In genomic region chr2:31762853-31763252, GRCm38 (mm10) we compare ENCODE assay signal across 12 mouse cellular contexts. TPM values are rescaled to one million over a fixed set of nuclear protein-coding genes. Genes with fewer than 3 reads are reported as not detected.
DNase-seq lines count a peak whose midpoint lies in the region; ATAC-seq and TF ChIP-seq lines count a peak whose summit lies in the region.
"Had no signal": no experiment of that assay in that cellular context is flagged by ENCODE, and none has a peak within 500 bp of the region (broad histone marks: within the 10 kb centered on the region; RNA-seq: fewer than 3 reads in every experiment).

No protein-coding gene starts in this region.

- 0 out of 4 replicates have a peak overlapping the region, but pooled peaks of 1 of the 2 experiments have one; percentile 5 for H3K4me3 ChIP-seq in heart, embryonic 14.5 days (ENCODE audit: control insufficient read depth in 1 of 2, insufficient read depth in 1 of 2, low read depth in 1 of 2, low read length in 2 of 2)
- no peak overlapping the region for H3K4me3 ChIP-seq in ES-E14 (ENCODE audit: insufficient read depth in 1 of 2, low read depth in 1 of 2, low read length in 2 of 2, poor library complexity in 1 of 2, severe bottlenecking in 1 of 2)
- H3K4me3 ChIP-seq in forebrain, embryonic 13.5 days: peak overlapping the region; percentile 9; the same call in 1 of the 2 replicates
- no peak overlapping the region for H3K4me3 ChIP-seq in macrophage (ENCODE audit: inconsistent target)

- WGBS in heart, embryonic 14.5 days: 9% methylated on average over 2 of the region's 2 CpGs
- 10% methylated on average over 2 of the region's 2 CpGs for WGBS in forebrain, embryonic 13.5 days
- WGBS in macrophage (ENCODE audit: missing documents): 95% methylated on average over 2 of the region's 2 CpGs

- H3K36me3 ChIP-seq in heart, embryonic 14.5 days (ENCODE audit: control insufficient read depth, insufficient read depth, low read length): no peaks in the 10 kb centered on the region
- H3K36me3 ChIP-seq in ES-E14 (ENCODE audit: control insufficient read depth, insufficient read depth, low read length, poor library complexity, severe bottlenecking) (no peaks in the 10 kb centered on the region), macrophage (ENCODE audit: inconsistent target) (no peaks in the 10 kb centered on the region)
- no peaks in the 10 kb centered on the region for H3K36me3 ChIP-seq in forebrain, embryonic 13.5 days (ENCODE audit: poor library complexity, severe bottlenecking)

- no peaks in the 10 kb centered on the region for H3K27me3 ChIP-seq in heart, embryonic 14.5 days (ENCODE audit: control insufficient read depth, insufficient read depth, low read length)
- H3K27me3 ChIP-seq in forebrain, embryonic 13.5 days: no peaks in the 10 kb centered on the region
- H3K27me3 ChIP-seq: megakaryocyte, embryonic 14.5 days had no signal

- peaks cover 95% of the 10 kb centered on the region for H3K79me2 ChIP-seq in macrophage (ENCODE audit: inconsistent target)

- H3K4me2 ChIP-seq in heart, embryonic 14.5 days (ENCODE audit: low read length): peak overlapping the region; percentile 98
- H3K4me2 ChIP-seq in forebrain, embryonic 13.5 days: peak overlapping the region; percentile 87

- no peak for DNase-seq in heart, adult 9 months (ENCODE audit: low spot score in 2 of 2)
- peak; percentile 73 for DNase-seq in ES-E14 (ENCODE audit: low read depth, low spot score)
- DNase-seq in adrenal gland, postnatal 4 days (ENCODE audit: low spot score in 2 of 2): no peak
- DNase-seq in gastrocnemius, postnatal 25 days: no peak
- DNase-seq in B cell, adult 2 months: no peak
- DNase-seq: cerebellum, postnatal 10 days had no signal

- no peaks in the 10 kb centered on the region for H3K9me3 ChIP-seq in heart, embryonic 14.5 days (ENCODE audit: control insufficient read depth, low read length)
- H3K9me3 ChIP-seq in ES-E14 (ENCODE audit: control insufficient read depth, insufficient read depth, low read depth, low read length): no peaks in the 10 kb centered on the region
- H3K9me3 ChIP-seq in forebrain, embryonic 13.5 days (replicated peaks): no peaks in the 10 kb centered on the region
- H3K9me3 ChIP-seq: G1E; megakaryocyte, embryonic 14.5 days had no signal

- no peak for ATAC-seq in heart, embryonic 14.5 days (ENCODE audit: insufficient number of reproducible peaks, insufficient read depth, low FRiP score, low read depth)
- ATAC-seq in forebrain, embryonic 13.5 days: no peak

- H3K4me1 ChIP-seq in heart, embryonic 14.5 days (ENCODE audit: control insufficient read depth in 2 of 2, insufficient read depth in 2 of 2, low read length in 2 of 2): peaks cover 31 to 67% of the 10 kb centered on the region in 2 experiments
- peaks cover 4 to 27% of the 10 kb centered on the region in 2 experiments for H3K4me1 ChIP-seq in ES-E14 (ENCODE audit: control insufficient read depth in 2 of 2, insufficient read depth in 2 of 2, low read length in 2 of 2, poor library complexity in 1 of 2)
- H3K4me1 ChIP-seq in forebrain, embryonic 13.5 days: peaks cover 71% of the 10 kb centered on the region

- H3K27ac ChIP-seq in heart, embryonic 14.5 days (replicated peaks in 1 of 2; ENCODE audit: control insufficient read depth in 1 of 2, insufficient read depth in 1 of 2, low read depth in 2 of 2, low read length in 2 of 2): peak overlapping the region; percentile 57 to 96
- H3K27ac ChIP-seq in ES-E14 (ENCODE audit: insufficient read depth, low read depth, low read length, poor library complexity, severe bottlenecking) (no peak overlapping the region), macrophage (peak overlapping the region; percentile 68)
- 0 out of 2 replicates have a peak overlapping the region, but pooled peaks have one; percentile 19 for H3K27ac ChIP-seq in forebrain, embryonic 13.5 days

- in situ Hi-C loops in ES-E14 (cut with MboI; ENCODE audit: low sequenced_read_pairs in 2 of 2, unreplicated experiment in 2 of 2): no loop called here

- H3K9ac ChIP-seq in heart, embryonic 14.5 days (ENCODE audit: low read length): peak overlapping the region; percentile 35
- H3K9ac ChIP-seq in ES-E14 (ENCODE audit: insufficient read depth, low read depth, low read length, poor library complexity, severe bottlenecking): no peak overlapping the region
- H3K9ac ChIP-seq in forebrain, embryonic 13.5 days: 0 out of 2 replicates have a peak overlapping the region, but pooled peaks have one; percentile 36

TF ChIP-seq in ES-E14, 5 proteins besides CTCF, POLR2A, EP300 and RAD21:
- TF ChIP-seq HCFC1 (IDR thresholded peaks at IDR 0.05; ENCODE audit: borderline replicate concordance, insufficient read depth, low read length) (no peak), ZC3H11A (IDR thresholded peaks at IDR 0.05; ENCODE audit: borderline replicate concordance, low read depth, low read length) (no peak), ZNF384 (IDR thresholded peaks at IDR 0.05; ENCODE audit: low read depth, low read length) (no peak), CHD2 (IDR thresholded peaks at IDR 0.05; ENCODE audit: low read depth, low read length) (no peak), MAFK (IDR thresholded peaks at IDR 0.05; ENCODE audit: insufficient read depth, low read depth, low read length) (no peak)

RNA-seq across cellular contexts. Expression of gene Qrfp, which starts 47.5 kb away (rescaled TPM):
- 0.08 TPM in 1 of 2 replicates, not detected in the other for polyA plus RNA-seq in heart, embryonic 14.5 days (2014; fragmentation: Nextera tagmentation; extraction: Ambion mirVana)
- 0.05 TPM in 1 of 2 replicates, not detected in the other for total RNA-seq in ES-E14 (2012; rRNA removed)
- 0.13 and 0.19 TPM in 2 replicates for polyA plus RNA-seq in forebrain, embryonic 13.5 days (2015; fragmentation: Nextera tagmentation; extraction: Ambion mirVana)
- not detected for total RNA-seq in macrophage (2018; cell fraction: chromatin; rRNA removed)
- total RNA-seq in macrophage (2018; cell fraction: cytosol; rRNA removed): not detected
- not detected for total RNA-seq in macrophage (2018; cell fraction: nucleus; rRNA removed)
- polyA plus RNA-seq in macrophage (2018): not detected in 3 replicates
- not detected for total RNA-seq in adrenal gland, postnatal 4 days (2021)
- not detected for total RNA-seq in gastrocnemius, postnatal 25 days (2021)
- total RNA-seq: hematopoietic stem cell, adult 5-6 weeks had no signal
- polyA plus RNA-seq: G1E had no signal
